Mouse (Mus musculus) WW6 (cell line): Measurements from ENCODE around the gene 4930447C04Rik.
A peak's percentile ranks its signal among the peaks of the same experiment; 100 is the strongest.

ENCODE experiments used
- DNase-seq: peaks from one replicate; pipeline ENCODE4 v3.0.0-alpha.2; 2013; ENCODE audit warnings: low read depth, low spot score

The 4930447C04Rik gene

DNA sequence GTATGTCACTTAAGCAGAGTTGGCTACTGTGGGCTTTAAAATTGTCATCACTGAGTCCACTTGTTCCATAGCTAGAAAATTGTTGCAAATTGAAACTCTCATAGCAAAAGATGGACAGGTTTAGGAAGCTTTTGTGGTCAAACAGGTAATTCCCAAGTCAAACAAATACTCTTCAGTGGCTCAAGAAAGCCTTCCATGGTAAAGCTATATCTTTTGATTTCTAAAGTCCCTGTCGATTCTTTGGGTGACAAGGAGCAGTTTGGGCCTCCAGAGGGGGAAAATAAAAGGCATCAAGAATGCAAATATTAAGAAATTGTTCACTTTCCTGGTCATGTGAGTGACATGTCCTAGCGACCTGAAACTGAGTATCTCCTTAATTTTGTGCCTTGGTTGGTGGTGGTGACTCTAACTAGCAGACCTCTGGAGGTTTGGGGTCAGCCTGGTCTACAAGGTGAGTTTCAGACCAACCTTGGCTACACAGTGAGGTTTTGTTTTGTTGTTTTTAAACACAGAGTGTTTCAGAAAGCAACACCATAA lies 3.1 kb upstream of the 4930447C04Rik start:
- no peak for DNase-seq

GRCm38 (mm10) chr12:72942171-72942570 lies 1.6 kb upstream of the 4930447C04Rik start:
- no peak for DNase-seq

DNA sequence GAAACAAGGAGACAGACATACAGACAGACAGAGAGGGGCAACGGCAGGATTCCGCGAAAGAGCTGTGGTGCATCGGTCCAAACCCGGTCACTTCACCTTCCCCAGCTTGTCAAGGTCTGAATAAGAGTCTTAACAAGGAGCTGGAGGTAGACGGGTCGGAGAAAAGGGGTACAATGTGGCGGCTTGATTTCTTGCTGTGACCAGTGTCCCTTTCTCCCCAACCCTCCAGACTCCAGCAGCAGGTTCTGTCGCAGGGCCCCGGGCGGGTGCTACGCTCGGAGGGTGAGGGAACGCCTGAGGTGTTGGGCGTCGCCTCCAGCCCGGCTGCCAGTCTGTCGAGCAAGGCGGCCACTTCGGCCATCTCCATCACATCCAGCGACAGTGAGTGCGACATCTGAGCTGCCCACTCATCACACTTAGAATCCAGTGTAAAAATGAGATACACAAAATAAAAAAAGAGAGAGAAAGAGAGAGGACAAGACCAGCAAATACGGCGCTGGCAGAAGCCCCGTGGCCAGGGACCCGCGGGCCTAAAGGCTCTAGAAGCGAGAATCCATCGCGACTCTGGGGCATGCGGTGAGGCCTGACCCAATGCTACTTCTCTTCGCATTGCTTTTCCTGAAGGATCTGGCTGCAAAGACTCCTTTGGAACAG lies 951 bp upstream of the 4930447C04Rik start:
- no peak for DNase-seq

- DNase-seq = no peak
Measured at GRCm38 (mm10) chr12:72940822-72941397, 336 bp upstream of the 4930447C04Rik start.

DNA sequence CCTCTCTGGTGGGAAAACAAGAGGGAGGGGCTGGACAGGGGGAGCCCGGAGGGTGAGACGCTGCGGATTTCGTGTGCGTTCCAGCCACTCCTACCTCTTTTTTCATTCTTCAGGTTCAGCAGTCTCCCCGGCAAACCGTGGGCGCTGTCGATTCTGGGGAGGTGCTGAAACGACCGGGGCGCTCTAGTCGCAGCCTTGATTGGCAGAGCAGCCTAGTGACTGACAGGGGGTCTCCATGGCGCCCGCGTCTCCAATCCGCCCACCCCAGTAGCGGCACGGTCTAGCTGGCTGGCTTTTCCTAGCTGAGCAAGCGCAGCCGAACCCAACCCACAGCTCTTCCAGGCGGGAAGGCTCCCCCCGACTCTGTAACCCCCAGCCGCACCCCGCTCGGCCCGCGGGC lies 958 bp downstream of the 4930447C04Rik start, which contains the start of gene Six6:
Gene Six6 (plus strand): TSS at position 277 of the 400 bp plus-strand sequence.
- peak; percentile 67 for DNase-seq

DNA sequence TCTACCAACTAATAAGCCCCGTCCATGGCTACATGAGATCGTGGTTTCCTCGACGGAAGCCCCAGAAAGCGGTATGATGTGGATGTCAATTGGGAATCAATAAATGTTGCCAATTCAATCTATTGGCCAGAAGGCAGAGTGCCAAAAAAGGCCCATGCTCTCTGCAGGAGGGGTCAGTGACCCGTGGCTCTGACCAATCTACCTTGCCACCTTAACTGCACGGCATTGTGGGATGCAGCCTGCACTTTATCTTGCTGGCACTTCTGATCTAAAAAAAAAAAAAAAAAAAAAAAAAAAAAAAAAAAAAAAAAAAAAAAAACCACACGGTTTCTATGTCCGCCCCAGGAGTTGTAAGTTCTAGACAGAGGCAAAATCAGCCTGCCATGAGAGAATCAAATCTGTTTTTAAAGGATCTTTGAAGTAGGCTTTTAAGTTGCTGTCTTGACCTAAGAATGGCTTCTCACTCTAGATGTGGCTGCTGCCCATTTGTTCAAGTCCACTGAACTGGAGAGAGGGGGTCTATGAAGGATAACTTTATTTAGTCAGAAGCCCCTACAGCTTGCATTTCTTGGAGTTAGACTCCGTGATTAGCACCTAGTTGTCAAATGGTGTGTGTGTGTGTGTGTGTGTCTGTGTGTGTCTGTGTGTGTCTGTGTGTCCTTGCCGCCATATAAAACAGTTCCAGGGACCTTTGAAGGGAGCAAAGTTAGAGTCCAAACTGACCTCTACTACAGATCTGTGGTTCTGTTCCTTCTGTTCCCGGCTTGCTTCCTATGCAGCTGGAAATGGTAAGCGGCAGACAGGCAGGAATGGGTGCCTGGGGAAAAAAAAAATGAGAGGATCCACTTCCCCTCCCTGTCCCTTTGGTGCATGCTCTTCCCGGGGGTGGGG lies 1.7 kb downstream of the 4930447C04Rik start:
- no peak for DNase-seq

DNA sequence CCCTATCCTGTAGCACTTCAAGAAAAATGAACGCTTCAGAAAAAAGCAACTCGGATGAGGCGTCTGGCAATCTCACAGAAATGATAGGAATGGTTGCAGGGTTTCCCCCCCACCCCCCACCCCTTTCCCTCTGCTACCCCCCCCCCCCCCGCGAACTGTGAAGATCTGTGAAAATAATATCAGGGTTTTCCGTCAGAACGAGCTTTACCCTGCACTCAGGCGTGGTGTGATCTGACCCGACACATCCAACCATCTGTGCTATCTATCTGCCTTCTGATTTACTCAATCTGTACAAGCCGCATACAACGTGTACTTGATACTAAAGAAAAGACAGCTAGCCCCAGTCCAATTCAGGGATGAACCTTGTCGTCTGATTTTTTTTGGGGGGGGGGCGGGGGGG lies 2.4 kb downstream of the 4930447C04Rik start:
- no peak for DNase-seq

DNA sequence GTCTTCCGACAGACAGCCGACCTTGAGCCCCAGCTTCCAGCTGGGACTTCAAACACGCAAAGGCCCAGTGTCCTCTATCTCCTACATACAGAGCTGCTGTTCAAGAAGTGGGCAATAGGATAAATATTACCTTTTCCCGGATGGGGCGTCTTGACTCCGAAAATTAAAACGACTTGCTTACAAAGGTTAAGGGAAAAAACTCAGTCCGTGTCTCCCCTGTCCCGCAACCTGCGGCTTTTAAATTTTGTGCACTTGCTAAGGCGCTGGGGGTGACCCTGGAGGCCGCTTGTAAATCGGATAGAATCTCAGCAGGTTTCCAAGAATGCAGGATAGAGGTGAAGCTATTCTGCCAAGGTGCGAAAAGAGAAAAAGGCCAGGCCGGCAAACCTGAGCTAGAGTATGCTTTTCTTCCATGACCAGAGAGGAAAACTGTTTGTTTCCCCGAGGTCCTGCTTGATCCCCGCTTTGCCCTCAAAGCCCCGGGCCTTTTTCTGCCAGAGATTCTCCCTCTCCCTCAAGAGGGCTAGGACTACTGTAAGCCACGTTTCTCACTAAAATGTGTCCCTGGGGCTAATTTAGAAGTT lies 2.9 kb downstream of the 4930447C04Rik start:
- DNase-seq = no peak

- DNase-seq = no peak
Measured at GRCm38 (mm10) chr12:72936751-72937150, 3.8 kb downstream of the 4930447C04Rik start.

GRCm38 (mm10) chr12:72917159-72917993 lies 23.2 kb downstream of the 4930447C04Rik start:
- peak; percentile 54 for DNase-seq

- DNase-seq = no peak
Measured at GRCm38 (mm10) chr12:72854377-72855032, 86.1 kb downstream of the 4930447C04Rik start.

DNA sequence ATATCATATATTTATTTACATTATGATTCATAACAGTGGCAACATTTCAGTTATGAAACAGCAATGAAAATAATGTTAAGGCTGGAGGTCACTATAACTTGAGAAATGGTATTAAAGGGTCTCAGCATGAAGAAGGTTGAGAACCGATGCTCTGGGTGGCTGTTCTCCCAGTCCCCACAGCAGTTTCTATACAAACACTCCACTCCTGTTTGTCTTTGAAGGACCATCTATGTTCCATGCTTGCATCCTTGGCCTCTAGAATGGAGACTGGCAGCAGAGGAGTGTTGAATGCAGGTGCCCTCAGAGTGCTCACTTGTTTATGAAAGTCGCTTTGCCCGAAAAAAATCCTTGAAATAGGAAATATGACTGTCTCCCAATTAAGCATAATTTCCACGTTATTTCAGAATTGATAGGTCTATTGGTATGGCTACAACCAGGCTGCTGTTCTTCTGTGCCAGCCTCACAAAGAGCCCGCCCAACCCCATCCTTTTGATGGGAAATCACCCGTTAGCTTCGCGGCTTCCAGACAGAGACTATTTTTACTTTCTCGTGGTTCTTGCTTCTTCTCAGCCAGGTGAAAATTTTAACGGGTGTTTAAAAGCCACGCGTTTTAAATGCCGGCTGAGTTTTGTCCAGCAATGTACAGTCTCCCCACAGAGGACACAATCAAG lies 87.0 kb downstream of the 4930447C04Rik start:
- no peak for DNase-seq

DNA sequence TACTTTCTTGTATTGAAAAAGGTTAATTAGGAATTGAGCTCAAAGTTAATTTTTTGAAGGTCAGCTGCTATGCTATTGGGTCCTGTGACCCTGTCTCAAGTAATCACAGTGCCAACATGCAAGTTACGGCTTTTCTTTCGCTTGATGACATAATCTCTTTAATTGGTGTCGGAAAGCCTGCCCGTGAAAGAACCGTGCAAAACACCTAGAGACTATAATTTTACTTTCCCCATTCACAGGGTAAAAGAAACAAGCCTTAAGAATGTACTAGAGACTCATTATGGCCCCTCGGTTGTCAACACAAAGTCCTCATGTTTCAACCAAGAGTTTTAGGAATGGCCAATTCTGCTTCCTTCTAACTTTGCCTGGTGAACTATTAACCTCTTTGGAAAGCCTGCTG lies 88.3 kb downstream of the 4930447C04Rik start:
- DNase-seq = no peak

DNA sequence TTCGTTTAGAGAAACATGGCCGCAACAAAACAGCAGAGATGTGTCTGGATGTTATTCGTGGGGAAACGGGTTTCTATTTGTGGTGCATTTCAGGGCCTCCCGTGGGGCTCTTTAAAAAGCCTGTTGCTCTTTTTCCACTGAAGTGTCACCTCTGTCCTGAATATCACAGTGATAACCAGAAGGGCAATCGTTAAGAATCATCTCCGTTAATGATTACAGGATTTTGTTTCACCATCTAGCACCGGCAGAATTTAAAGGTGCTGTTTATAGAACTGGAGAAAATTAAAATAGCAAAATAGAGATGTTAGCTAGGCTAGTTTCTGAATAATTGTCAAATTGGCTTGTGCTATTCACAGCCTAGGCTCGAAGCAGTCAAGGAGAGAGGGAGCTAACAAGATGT lies 90.4 kb downstream of the 4930447C04Rik start:
- no peak for DNase-seq

GRCm38 (mm10) chr12:72847725-72848124 lies 92.8 kb downstream of the 4930447C04Rik start:
- no peak for DNase-seq

DNA sequence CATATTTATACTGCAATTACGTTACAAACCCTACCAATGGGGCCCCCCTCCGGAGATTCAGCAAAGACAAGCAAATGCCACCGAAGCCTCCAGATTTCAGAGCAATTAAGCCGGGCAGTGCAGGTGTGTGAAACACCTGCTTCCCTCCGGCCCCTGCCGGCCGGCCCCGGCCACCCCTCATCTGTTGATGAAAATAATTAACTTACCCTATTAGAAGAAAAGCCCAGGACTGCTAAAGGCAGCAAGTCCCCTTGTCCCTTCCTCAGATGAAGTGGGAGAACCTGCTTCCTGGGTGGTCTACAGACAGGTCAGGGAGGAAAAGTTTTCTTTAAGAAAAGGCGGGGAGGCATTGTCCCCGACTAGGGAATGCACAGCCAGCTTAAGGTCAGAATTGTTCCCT lies 94.6 kb downstream of the 4930447C04Rik start:
- DNase-seq = no peak

GRCm38 (mm10) chr12:72843973-72844620 lies 96.5 kb downstream of the 4930447C04Rik start:
- no peak for DNase-seq

DNA sequence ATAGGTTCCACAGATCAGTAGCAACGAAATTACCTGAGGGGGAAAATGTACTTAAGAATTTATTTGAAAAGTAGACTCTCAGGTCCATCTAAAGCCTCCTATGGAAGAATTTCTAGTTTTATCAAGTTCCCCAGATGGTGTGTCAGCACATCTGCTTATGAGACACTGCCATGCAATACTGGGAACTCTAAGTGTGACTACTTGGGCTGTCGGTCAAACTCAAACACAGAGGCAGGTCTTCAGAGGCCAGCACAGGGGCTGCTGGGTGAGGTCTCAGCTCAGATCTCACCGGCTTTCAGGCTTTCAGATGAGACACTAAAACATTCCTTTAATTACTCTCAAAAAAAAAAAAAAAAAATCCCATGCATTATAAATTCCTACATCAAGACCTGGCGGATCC lies 97.0 kb downstream of the 4930447C04Rik start:
- no peak for DNase-seq

DNA sequence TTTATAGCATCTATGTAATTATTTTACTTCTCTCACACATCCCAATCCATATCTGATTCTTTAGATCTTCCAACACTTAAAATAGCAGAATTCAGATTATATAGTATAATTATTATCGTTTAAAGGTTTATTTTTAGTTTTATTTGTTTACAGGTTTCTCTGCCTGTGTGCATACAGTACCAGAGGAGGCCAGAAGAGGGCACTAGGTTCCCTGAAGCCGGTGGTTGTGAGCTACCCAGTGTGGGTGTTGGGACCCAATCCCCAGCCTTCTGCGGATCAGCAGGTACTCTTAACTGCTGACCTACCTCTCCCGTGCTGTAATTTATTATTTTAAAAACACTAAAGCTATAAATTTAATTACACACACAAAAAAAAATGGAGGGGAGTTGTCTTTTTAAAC lies 97.4 kb downstream of the 4930447C04Rik start:
- DNase-seq = no peak
